In genomic region chr2:106705664-106706063, GRCm38 (mm10) we compare ENCODE assay signal across 14 mouse cellular contexts. TPM values are rescaled to one million over a fixed set of nuclear protein-coding genes. Genes with fewer than 3 reads are reported as not detected.
"Had no signal": no experiment of that assay in that cellular context is flagged by ENCODE, and none has a peak within 500 bp of the region (broad histone marks: within the 10 kb centered on the region; RNA-seq: fewer than 3 reads in every experiment).

No protein-coding gene starts in this region.

- H3K4me2 ChIP-seq: liver, embryonic 15.5 days had no signal

- H3K27ac ChIP-seq: liver, embryonic 15.5 days had no signal

- H3K4me1 ChIP-seq: liver, embryonic 15.5 days had no signal

- H3K9ac ChIP-seq: liver, embryonic 15.5 days had no signal

- H3K36me3 ChIP-seq: liver, embryonic 15.5 days had no signal

- H3K4me3 ChIP-seq: liver, embryonic 15.5 days had no signal

- H3K27me3 ChIP-seq: liver, embryonic 15.5 days had no signal

- H3K9me3 ChIP-seq: liver, embryonic 15.5 days had no signal

- ATAC-seq: intestine, embryonic 16.5 days; lung, postnatal 0 days had no signal

- DNase-seq: kidney, adult 2 months; kidney, postnatal 25 days; layer of hippocampus, adult 9-11 months; layer of hippocampus, postnatal 36 days; lung, adult 2 months; lung, postnatal 36 days; midbrain, embryonic 14.5 days; right cerebral cortex, adult 18-20 months; right cerebral cortex, postnatal 25 days; thymus, postnatal 36 days had no signal

RNA-seq across cellular contexts. Expression of gene Mpped2, which starts 12.6 kb away (rescaled TPM):
- total RNA-seq: monocyte, adult 5-6 weeks had no signal
